Mouse (Mus musculus): Measurements from ENCODE around the gene Spesp1.

The Spesp1 gene

DNA sequence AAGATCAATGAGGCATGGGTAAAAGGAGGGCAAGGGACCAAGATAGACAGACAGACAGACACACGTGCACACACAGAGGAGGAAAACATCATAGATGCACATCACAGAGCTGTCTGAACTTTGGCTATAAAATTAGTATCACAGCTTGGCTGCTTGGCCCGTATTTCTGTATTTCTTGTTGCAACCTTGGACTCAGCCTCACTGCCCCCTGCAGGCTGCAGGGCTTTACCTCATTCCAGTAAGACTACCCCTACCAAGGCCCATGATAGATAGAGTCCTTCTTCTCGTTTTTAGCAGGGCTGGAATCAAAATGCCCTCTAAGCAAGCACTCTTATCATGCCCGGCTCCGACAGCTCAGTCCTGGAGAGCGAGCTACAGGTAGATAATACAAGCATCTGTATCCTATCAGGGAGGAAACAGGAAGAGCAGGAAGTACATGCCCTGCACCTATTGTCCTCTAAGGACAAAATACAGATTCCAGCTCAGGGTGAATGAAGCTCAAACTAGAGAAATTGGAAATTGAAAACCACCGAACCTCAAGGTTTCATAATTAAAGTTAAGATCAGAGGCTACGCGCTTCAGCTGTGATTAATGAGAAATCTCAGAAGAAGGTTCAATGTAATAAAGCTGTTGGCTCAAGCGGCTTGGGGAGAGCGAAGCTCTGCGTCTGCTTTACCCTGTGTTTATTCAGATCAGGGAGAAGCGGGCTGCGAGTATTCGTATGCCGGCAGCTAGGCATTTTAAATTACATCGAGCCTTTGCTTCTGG, 36.2 kb downstream of the Spesp1 start:
- peak; percentile 77 to 78 for DNase-seq

DNA sequence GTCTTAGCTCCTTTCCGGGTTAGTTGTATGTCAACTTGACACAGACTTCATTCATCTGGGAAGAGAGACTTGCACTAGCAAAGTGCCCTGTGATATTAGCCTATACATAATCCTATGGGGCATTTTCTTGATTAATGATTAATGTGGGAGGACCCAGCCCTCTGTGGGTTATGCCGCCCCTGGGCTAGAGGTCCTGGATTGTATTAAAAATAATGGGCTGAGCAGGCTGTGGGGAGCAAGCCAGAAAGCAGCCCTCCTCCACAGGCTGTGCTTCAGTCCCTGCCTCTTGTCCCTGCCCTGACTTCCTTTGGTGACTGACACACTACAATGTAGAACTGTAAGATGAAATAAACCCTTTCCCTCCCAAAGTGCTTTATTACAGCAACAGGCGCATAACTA, 37.4 kb downstream of the Spesp1 start:
- DNase-seq = no peak

DNA sequence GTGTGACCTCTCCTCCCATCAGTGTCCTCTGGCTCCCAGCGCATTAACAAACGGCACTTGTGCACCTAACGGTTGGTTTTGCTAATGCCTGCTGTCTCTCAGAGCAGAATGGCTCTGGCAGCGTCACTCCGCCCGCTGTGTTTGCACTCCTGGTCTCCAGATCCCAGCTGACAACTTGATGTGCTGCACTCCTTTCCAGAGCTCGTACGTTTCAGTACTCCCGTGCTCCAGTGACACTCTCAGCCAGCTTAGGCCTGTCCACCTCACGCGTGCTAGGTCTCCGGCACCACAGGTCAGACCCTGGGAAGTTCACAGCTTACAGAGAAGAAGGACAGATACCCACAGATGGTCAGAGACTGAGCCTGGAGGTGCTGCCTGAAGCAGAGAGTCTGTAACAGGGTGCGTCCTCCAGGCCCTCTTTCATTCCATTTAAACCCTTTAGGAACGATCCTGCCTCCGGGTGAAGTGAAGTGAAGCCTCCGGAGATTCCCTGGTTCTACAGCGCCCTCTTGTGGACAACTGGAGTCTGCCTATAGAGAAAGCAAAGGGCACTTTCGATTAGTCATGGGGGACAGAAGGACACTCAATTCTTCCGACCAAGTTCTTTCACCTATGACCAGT, 37.9 kb downstream of the Spesp1 start:
- peak; percentile 95 to 97 for DNase-seq

DNA sequence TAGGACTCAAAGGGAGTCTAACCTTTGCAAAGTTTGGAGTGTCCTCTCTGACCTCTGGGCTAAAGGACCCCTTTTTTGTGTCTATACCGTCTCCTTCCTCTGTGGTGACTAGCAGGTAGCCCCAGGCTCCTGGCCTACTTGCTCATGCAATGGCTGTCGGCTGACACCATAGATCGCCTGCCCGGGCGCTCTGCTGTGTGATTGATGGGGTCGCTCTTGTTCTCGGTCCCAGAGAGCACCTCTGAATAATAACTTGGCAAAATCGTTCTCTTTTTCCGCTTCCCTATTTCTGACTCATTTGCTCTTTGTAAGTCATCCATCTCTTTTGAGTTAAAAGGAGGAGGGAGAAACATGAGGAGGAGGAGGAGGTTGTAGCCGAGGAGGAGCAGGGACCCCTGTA, 42.0 kb downstream of the Spesp1 start:
- no peak for DNase-seq

DNA sequence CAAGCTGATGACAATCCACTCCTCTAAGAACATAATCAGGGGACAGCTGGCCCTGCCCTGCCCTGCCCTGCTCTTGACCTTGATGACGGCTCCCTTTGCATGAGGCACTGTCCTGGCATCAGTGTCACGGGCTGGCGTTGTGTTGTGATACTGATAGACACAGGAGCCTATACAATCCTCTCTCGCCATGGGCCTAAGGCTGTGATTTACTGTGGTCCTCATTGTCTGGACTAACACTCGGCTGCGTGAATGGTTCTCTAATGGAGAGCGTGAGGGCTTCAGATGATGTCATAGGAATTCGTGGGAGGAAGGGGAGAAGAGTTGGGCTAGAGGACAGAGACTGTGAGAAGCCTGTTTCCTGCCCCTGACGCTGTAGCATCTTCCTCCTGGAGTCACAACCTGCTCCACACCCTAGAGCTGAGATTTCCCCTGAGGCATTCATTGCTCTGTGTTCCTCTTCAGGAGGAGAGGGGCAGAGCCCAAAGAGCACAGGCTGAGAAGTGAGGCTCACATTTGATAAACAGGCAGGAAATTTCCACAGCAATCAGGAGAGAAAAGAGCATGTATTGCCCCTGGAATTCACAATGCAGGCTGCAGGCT, 44.5 kb downstream of the Spesp1 start:
- DNase-seq = no peak

DNA sequence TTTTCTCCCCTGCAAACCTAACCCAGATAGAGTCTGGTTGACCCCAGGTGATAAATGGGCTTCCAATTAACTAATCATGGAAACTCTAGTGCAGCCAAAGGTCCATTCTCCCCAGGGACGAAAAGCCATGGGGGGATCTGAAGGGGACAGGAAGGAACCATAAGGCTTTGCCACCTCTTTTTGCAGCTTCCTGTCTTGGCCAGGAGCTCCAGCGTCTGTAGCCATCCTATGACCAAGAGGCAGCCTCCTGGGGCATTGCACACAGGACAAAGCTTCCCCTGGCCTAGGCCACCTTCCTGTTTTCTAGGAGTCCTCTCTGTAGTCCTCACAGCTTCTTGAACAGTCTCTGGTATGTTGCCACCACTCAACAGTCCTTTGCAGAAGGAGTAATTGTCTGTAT, 46.5 kb downstream of the Spesp1 start:
- DNase-seq = no peak

DNA sequence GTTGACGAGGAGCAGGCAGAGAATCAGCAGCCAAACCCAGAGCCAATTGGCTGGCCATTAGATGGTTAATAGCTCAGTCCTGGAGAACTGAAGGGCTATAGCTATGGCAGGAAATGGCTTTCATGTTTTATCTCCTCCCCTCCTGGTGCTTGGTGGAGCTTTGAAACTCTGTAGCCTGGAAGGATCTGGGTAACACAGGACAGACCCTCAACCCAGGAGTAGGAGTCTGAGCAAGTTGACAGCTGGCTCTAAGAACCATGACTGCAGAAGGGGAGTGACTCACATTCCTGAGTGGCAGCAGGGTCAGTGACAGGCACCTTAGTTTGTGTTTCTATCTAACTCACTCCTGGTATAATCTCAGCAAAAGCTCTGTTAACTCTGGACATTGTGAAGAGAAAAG, 49.4 kb downstream of the Spesp1 start:
- DNase-seq = no peak

DNA sequence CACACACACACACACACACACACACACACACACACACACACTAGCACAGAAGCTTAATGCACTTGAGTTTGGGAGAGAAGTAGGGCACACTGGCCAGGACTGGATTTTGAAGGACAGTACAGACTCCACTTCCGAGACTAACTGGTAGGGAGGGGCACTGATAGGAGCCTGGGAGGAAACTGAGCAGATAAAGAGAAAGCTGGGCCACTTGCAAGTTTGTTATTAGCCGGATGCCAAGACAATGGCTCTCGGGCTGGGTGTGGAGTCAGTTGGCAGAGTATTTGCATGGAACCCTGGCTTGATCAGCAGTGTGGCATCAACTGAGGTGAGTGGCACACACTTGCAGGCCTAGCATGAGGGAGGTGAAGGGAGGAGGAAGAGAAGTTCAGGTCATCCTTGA, 51.0 kb downstream of the Spesp1 start:
- DNase-seq = no peak

DNA sequence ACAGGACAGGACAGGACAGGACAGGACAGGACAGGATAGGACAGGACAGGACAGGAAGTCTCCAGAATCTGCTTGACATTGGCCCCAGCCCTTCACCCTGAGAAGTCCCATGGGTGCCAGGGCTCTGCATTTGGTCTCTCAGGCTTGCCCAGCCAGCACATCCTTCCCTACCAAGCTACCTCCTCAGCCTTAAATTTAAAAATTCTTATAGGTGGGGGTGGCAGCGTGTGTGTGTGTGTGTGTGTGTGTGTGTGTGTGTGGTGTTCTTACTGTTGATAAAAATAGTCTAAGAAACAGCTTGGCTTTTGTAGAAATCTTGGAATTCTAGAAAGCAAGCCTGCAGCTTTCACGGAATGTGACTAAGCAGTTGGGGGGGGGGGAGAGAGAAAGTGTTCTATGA, 52.0 kb downstream of the Spesp1 start:
- no peak for DNase-seq

DNA sequence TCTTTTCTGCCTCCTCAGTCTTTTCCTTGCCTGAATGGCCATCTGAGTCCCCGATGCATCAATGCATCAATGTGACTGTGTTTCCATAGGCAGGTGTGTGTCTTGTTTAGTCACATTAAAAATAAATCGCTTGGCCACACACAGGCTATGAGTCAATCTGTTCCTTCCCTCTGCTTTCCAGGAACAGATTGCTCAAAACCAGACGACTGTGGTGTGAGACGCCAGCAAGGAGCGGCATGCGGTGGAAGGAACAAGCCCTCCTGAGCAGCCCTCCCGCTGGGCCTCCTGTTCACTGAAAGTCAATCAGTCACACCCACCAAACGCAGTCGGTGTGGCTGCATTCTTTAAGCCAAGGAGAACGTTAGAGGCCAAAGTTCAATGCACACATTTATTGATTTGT, 59.5 kb downstream of the Spesp1 start:
- DNase-seq = peak; percentile 96 to 98

DNA sequence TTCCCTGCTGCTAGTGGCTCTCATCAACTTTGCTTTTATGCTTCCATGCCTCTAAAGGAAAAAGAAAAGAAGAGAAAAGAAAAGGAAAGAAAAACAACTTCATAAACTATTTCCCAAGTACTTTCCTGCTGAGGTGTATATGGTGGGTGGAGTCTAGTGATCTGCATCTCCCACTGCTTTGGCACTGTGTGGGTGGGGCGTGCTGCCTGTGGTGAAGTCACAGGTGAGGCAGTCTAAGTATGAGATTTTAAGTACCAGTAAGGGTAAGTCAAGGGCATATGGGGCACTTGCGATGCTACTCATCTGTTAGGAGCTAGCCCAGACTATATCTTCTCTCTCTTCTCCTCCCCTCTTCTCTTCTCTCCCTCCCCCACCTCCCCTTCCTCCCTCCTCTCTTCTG, 60.0 kb downstream of the Spesp1 start:
- DNase-seq = peak; percentile 62 to 63
